In genomic region chr6:28572991-28573759, GRCm38 (mm10) we compare ENCODE assay signal across 8 mouse cellular contexts.
A peak's percentile ranks its signal among the peaks of the same experiment; 100 is the strongest.
DNase-seq lines count a peak whose midpoint lies in the region; ATAC-seq and TF ChIP-seq lines count a peak whose summit lies in the region.

No protein-coding gene starts in this region.

- peaks cover 59% of the 10 kb centered on the region for H3K36me3 ChIP-seq in megakaryocyte, embryonic 14.5 days (replicated peaks; ENCODE audit: low read length)
- H3K36me3 ChIP-seq in hindbrain, embryonic 13.5 days, result no peaks in the 10 kb centered on the region
- H3K36me3 ChIP-seq in liver, embryonic 15.5 days (replicated peaks), result 0 out of 2 replicates have a peak, but pooled peaks cover 6% of the 10 kb centered on the region
- H3K36me3 ChIP-seq in stomach, postnatal 0 days (ENCODE audit: control insufficient read depth, insufficient read depth, low read length), result no peaks in the 10 kb centered on the region

- H3K4me2 ChIP-seq in hindbrain, embryonic 13.5 days, result peak overlapping the region; percentile 2
- no peak overlapping the region for H3K4me2 ChIP-seq in liver, embryonic 15.5 days
- H3K4me2 ChIP-seq in stomach, postnatal 0 days (replicated peaks; ENCODE audit: low read depth), result no peak overlapping the region

- 0 out of 2 replicates have a peak overlapping the region, but pooled peaks have one; percentile 4 for H3K9ac ChIP-seq in hindbrain, embryonic 13.5 days
- no peak overlapping the region for H3K9ac ChIP-seq in liver, embryonic 15.5 days
- H3K9ac ChIP-seq in stomach, postnatal 0 days (ENCODE audit: low read length), result no peak overlapping the region

- 27% methylated on average over 11 of the region's 11 CpGs for WGBS in hindbrain, embryonic 13.5 days
- 73% methylated on average over 11 of the region's 11 CpGs for WGBS in liver, embryonic 15.5 days (ENCODE audit: insufficient replicate concordance)
- WGBS in stomach, postnatal 0 days, result 56% methylated on average over 11 of the region's 11 CpGs

- H3K9me3 ChIP-seq in megakaryocyte, embryonic 14.5 days, result no peaks in the 10 kb centered on the region
- no peaks in the 10 kb centered on the region for H3K9me3 ChIP-seq in hindbrain, embryonic 13.5 days
- H3K9me3 ChIP-seq in liver, embryonic 15.5 days (replicated peaks), result no peaks in the 10 kb centered on the region
- H3K9me3 ChIP-seq in stomach, postnatal 0 days (ENCODE audit: control insufficient read depth, low read length), result no peaks in the 10 kb centered on the region

- DNase-seq in cerebellum, postnatal 14 days, result peak; percentile 48 to 56
- DNase-seq in cerebellum, adult 8-10 months, result no peak
- peak; percentile 27 for DNase-seq in stomach, postnatal 0 days (ENCODE audit: low spot score)
- DNase-seq in testis, postnatal 14 days (ENCODE audit: low spot score), result no peak

- peaks cover 47% of the 10 kb centered on the region for H3K4me1 ChIP-seq in megakaryocyte, embryonic 14.5 days
- peaks cover 33% of the 10 kb centered on the region for H3K4me1 ChIP-seq in hindbrain, embryonic 13.5 days (replicated peaks)
- peaks cover 14% of the 10 kb centered on the region for H3K4me1 ChIP-seq in liver, embryonic 15.5 days (replicated peaks)
- H3K4me1 ChIP-seq in stomach, postnatal 0 days (replicated peaks; ENCODE audit: control insufficient read depth, insufficient read depth), result no peaks in the 10 kb centered on the region

- no peak for ATAC-seq in megakaryocyte, adult 5-6 weeks (ENCODE audit: poor library complexity, severe bottlenecking)
- ATAC-seq in hindbrain, embryonic 13.5 days (ENCODE audit: low FRiP score), result peak; percentile 85
- ATAC-seq in liver, embryonic 15.5 days (ENCODE audit: insufficient read depth), result peak; percentile 44; the same call in 1 of the 2 replicates
- ATAC-seq in stomach, postnatal 0 days (ENCODE audit: low FRiP score, low TSS enrichment), result no peak

- no peaks in the 10 kb centered on the region for H3K27me3 ChIP-seq in megakaryocyte, embryonic 14.5 days (replicated peaks)
- H3K27me3 ChIP-seq in hindbrain, embryonic 13.5 days, result no peaks in the 10 kb centered on the region
- no peaks in the 10 kb centered on the region for H3K27me3 ChIP-seq in liver, embryonic 15.5 days
- no peaks in the 10 kb centered on the region for H3K27me3 ChIP-seq in stomach, postnatal 0 days (ENCODE audit: control insufficient read depth, insufficient read depth, low read length)

- H3K27ac ChIP-seq in hindbrain, embryonic 13.5 days, result peak overlapping the region; percentile 68
- no peak overlapping the region for H3K27ac ChIP-seq in liver, embryonic 15.5 days (replicated peaks)
- H3K27ac ChIP-seq in stomach, postnatal 0 days (replicated peaks), result no peak overlapping the region

- no peak for TF ChIP-seq EP300 in stomach, postnatal 0 days (optimal IDR thresholded peaks at IDR 0.05)

- no peak for TF ChIP-seq CTCF in stomach, postnatal 0 days (IDR thresholded peaks at IDR 0.05; ENCODE audit: low read depth)

- H3K4me3 ChIP-seq in megakaryocyte, embryonic 14.5 days (replicated peaks), result peak overlapping the region; percentile 9
- no peak overlapping the region for H3K4me3 ChIP-seq in hindbrain, embryonic 13.5 days
- no peak overlapping the region for H3K4me3 ChIP-seq in liver, embryonic 15.5 days (replicated peaks)
- H3K4me3 ChIP-seq in stomach, postnatal 0 days (ENCODE audit: low read depth, low read length), result no peak overlapping the region

Comparison
In these comparisons a context has a peak if more than half of its experiments do, and no peak if none do; other contexts are left out.
1. DNase-seq: peak in cerebellum, postnatal 14 days (2 of 2) and stomach, postnatal 0 days (single experiment); none in cerebellum, adult 8-10 months (single experiment) and testis, postnatal 14 days (single experiment).
2. ATAC-seq: peak in hindbrain, embryonic 13.5 days (single experiment) and liver, embryonic 15.5 days (single experiment); none in megakaryocyte, adult 5-6 weeks (single experiment) and stomach, postnatal 0 days (single experiment).